Mouse (Mus musculus): ENCODE measurements around the gene Pcsk1. TPM values are rescaled to one million over a fixed set of nuclear protein-coding genes. Genes with fewer than 3 reads are reported as not detected.

The Pcsk1 gene
- 0.04 and 0.10 TPM in 2 replicates for polyA plus RNA-seq (2015; fragmentation: Nextera tagmentation; extraction: Ambion mirVana)

GRCm38 (mm10) chr13:75089721-75090410 is at the start of gene Pcsk1:
Pcsk1 (plus strand) TSS chr13:75089826.

